ENCODE assay signal across 8 mouse cellular contexts in genomic region chr3:103733799-103734695, GRCm38 (mm10). TPM values are rescaled to one million over a fixed set of nuclear protein-coding genes. Genes with fewer than 3 reads are reported as not detected.
DNase-seq lines count a peak whose midpoint lies in the region; ATAC-seq lines count a peak whose summit lies in the region.

No protein-coding gene starts in this region.

- no peaks in the 10 kb centered on the region; the same call in 1 of the 2 replicates for H3K36me3 ChIP-seq in neural tube, embryonic 11.5 days (ENCODE audit: control insufficient read depth, insufficient read depth, low read length)
- peaks cover 5% of the 10 kb centered on the region for H3K36me3 ChIP-seq in forebrain, embryonic 13.5 days (ENCODE audit: poor library complexity, severe bottlenecking)
- no peaks in the 10 kb centered on the region for H3K36me3 ChIP-seq in midbrain, embryonic 14.5 days (ENCODE audit: control insufficient read depth, insufficient read depth, low read length)

- H3K27ac ChIP-seq in neural tube, embryonic 11.5 days (ENCODE audit: low read depth, low read length) = peak overlapping the region; percentile 76
- H3K27ac ChIP-seq in forebrain, embryonic 13.5 days = peak overlapping the region; percentile 63
- H3K27ac ChIP-seq in midbrain, embryonic 14.5 days (replicated peaks; ENCODE audit: low read depth, low read length) = peak overlapping the region; percentile 60

- H3K9me3 ChIP-seq in neural tube, embryonic 11.5 days (ENCODE audit: control insufficient read depth, low read length) = no peaks in the 10 kb centered on the region
- H3K9me3 ChIP-seq in forebrain, embryonic 13.5 days (replicated peaks) = no peaks in the 10 kb centered on the region
- no peaks in the 10 kb centered on the region for H3K9me3 ChIP-seq in midbrain, embryonic 14.5 days (ENCODE audit: control insufficient read depth, low read length)

- peak overlapping the region; percentile 22 for H3K4me2 ChIP-seq in neural tube, embryonic 11.5 days (ENCODE audit: low read depth)
- peak overlapping the region; percentile 55 for H3K4me2 ChIP-seq in forebrain, embryonic 13.5 days
- peak overlapping the region; percentile 49 for H3K4me2 ChIP-seq in midbrain, embryonic 14.5 days (ENCODE audit: low read length)

- H3K27me3 ChIP-seq in neural tube, embryonic 11.5 days (ENCODE audit: control insufficient read depth, insufficient read depth, low read length) = no peaks in the 10 kb centered on the region
- H3K27me3 ChIP-seq in forebrain, embryonic 13.5 days = 0 out of 2 replicates have a peak, but pooled peaks cover 4% of the 10 kb centered on the region
- H3K27me3 ChIP-seq in midbrain, embryonic 14.5 days (ENCODE audit: control insufficient read depth, insufficient read depth, low read length) = no peaks in the 10 kb centered on the region

- peak; percentile 52 for ATAC-seq in neural tube, embryonic 11.5 days (ENCODE audit: insufficient read depth, low FRiP score, low TSS enrichment)
- ATAC-seq in forebrain, embryonic 13.5 days = peak; percentile 79
- ATAC-seq in midbrain, embryonic 14.5 days (ENCODE audit: low FRiP score, low TSS enrichment) = peak; percentile 76

- no peak overlapping the region for H3K4me3 ChIP-seq in neural tube, embryonic 11.5 days (ENCODE audit: low read depth, low read length)
- H3K4me3 ChIP-seq in forebrain, embryonic 13.5 days = peak overlapping the region; percentile 25
- 0 out of 2 replicates have a peak overlapping the region, but pooled peaks have one; percentile 7 for H3K4me3 ChIP-seq in midbrain, embryonic 14.5 days (replicated peaks; ENCODE audit: low read depth, low read length)

- H3K9ac ChIP-seq in neural tube, embryonic 11.5 days (ENCODE audit: low read length) = peak overlapping the region; percentile 45
- peak overlapping the region; percentile 46 for H3K9ac ChIP-seq in forebrain, embryonic 13.5 days
- peak overlapping the region; percentile 52 for H3K9ac ChIP-seq in midbrain, embryonic 14.5 days (replicated peaks; ENCODE audit: low read length)

- DNase-seq in neural tube, embryonic 11.5 days (ENCODE audit: low spot score) = peak; percentile 67
- no peak for DNase-seq in neural tube, embryonic 10.5 days (ENCODE audit: extremely low spot score, low spot score)
- DNase-seq in layer of hippocampus, adult 9-11 months = peak; percentile 41
- peak; percentile 78 for DNase-seq in midbrain, embryonic 14.5 days
- no peak for DNase-seq in thymus, postnatal 0 days (ENCODE audit: low spot score)
- DNase-seq in adrenal gland, adult 8-10 months = no peak
- no peak for DNase-seq in urinary bladder, postnatal 36 days (ENCODE audit: low spot score in 2 of 2)

- H3K4me1 ChIP-seq in neural tube, embryonic 11.5 days (ENCODE audit: control insufficient read depth, insufficient read depth, low read length) = peaks cover 43% of the 10 kb centered on the region
- peaks cover 56% of the 10 kb centered on the region for H3K4me1 ChIP-seq in forebrain, embryonic 13.5 days
- H3K4me1 ChIP-seq in midbrain, embryonic 14.5 days (ENCODE audit: control insufficient read depth, insufficient read depth, low read length) = peaks cover 35% of the 10 kb centered on the region

- WGBS in neural tube, embryonic 11.5 days = 25% methylated on average over 19 of the region's 19 CpGs
- WGBS in forebrain, embryonic 13.5 days = 2% methylated on average over 19 of the region's 19 CpGs
- 4% methylated on average over 19 of the region's 19 CpGs for WGBS in midbrain, embryonic 14.5 days

RNA-seq across cellular contexts. Expression of gene Olfml3, which starts 3.8 kb away (rescaled TPM):
- polyA plus RNA-seq in neural tube, embryonic 11.5 days (2014; fragmentation: Nextera tagmentation; extraction: Ambion mirVana) = 18.0 and 19.0 TPM in 2 replicates
- 2.9 and 3.0 TPM in 2 replicates for polyA plus RNA-seq in forebrain, embryonic 13.5 days (2015; fragmentation: Nextera tagmentation; extraction: Ambion mirVana)
- 2.0 and 4.8 TPM in 2 replicates for polyA plus RNA-seq in midbrain, embryonic 14.5 days (2014; fragmentation: Nextera tagmentation; extraction: Ambion mirVana)
- polyA plus RNA-seq in thymus, postnatal 0 days (2015; fragmentation: Nextera tagmentation; extraction: Ambion mirVana) = 2.4 and 2.9 TPM in 2 replicates
- 10 to 100 TPM; 14.4 to 25.6 (median 20.0) TPM for total RNA-seq in adrenal gland, adult 8-10 months (2022)

RNA-seq across cellular contexts. Expression of gene Gm10964, which starts 5.1 kb away (rescaled TPM):
- not detected in 2 replicates for polyA plus RNA-seq in neural tube, embryonic 11.5 days (2014; fragmentation: Nextera tagmentation; extraction: Ambion mirVana)
- polyA plus RNA-seq in forebrain, embryonic 13.5 days (2015; fragmentation: Nextera tagmentation; extraction: Ambion mirVana) = not detected in 2 replicates
- polyA plus RNA-seq in midbrain, embryonic 14.5 days (2014; fragmentation: Nextera tagmentation; extraction: Ambion mirVana) = not detected in 2 replicates
- polyA plus RNA-seq in thymus, postnatal 0 days (2015; fragmentation: Nextera tagmentation; extraction: Ambion mirVana) = not detected in 2 replicates
- total RNA-seq in adrenal gland, adult 8-10 months (2022) = not detected

RNA-seq across cellular contexts. Expression of gene Hipk1, which starts 57.3 kb away (rescaled TPM):
- 15.4 and 16.0 TPM in 2 replicates for polyA plus RNA-seq in neural tube, embryonic 11.5 days (2014; fragmentation: Nextera tagmentation; extraction: Ambion mirVana)
- 13.0 and 14.5 TPM in 2 replicates for polyA plus RNA-seq in forebrain, embryonic 13.5 days (2015; fragmentation: Nextera tagmentation; extraction: Ambion mirVana)
- 18.9 and 22.1 TPM in 2 replicates for polyA plus RNA-seq in midbrain, embryonic 14.5 days (2014; fragmentation: Nextera tagmentation; extraction: Ambion mirVana)
- 19.9 and 24.5 TPM in 2 replicates for polyA plus RNA-seq in thymus, postnatal 0 days (2015; fragmentation: Nextera tagmentation; extraction: Ambion mirVana)
- 100 to 1,000 TPM; 103 to 160 (median 130) TPM for total RNA-seq in adrenal gland, adult 8-10 months (2022)

Comparison
In these comparisons a context has a peak if more than half of its experiments do, and no peak if none do; other contexts are left out.
1. DNase-seq: peak in neural tube, embryonic 11.5 days (single experiment), layer of hippocampus, adult 9-11 months (single experiment) and midbrain, embryonic 14.5 days (single experiment); none in neural tube, embryonic 10.5 days (single experiment), thymus, postnatal 0 days (single experiment), adrenal gland, adult 8-10 months (single experiment) and urinary bladder, postnatal 36 days (0 of 2).
2. Peak in every context shown above with its lines, with median percentiles within 50 percentile points of each other: ATAC-seq, H3K27ac ChIP-seq, H3K4me2 ChIP-seq and H3K9ac ChIP-seq.